Mouse (Mus musculus) erythroblast, embryonic 14.5 days (primary cell): Measurements from ENCODE around the gene Klhl5.

ENCODE experiments used
- GATA1 ChIP-seq: IDR thresholded peaks from 2 replicates; pipeline ENCODE4 v1.6.1; 2012; ENCODE audit warnings: low read length, inconsistent platforms, mixed read lengths
- TAL1 ChIP-seq: IDR thresholded peaks from 3 replicates; pipeline ENCODE4 v1.6.1; 2012; ENCODE audit warnings: low read length, inconsistent platforms, mixed read lengths

DNA sequence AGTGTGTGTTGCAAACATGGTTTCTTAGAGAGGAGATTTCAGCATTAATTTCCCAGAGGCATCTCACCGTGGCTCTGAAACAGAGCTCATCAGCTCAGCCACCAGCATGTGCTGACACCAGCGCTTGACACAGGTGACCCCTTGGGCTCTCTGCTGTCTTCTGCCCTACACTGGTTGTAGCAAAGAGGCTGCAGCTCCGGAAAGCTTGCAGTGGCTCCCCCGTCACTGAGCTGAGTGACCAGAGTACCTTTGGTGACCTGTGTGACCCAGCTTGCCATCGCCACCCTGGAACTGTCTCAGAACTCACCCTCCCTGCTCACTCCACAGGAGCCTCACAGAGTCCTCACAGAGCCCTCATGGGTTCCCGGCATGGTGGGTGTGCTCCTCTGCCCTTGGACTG is 34.9 kb downstream of the Klhl5 start:
- TF ChIP-seq TAL1, result no peak
- no peak for TF ChIP-seq GATA1
